Comparison of ENCODE assay signal across 1 mouse cellular context in the genomic region with DNA sequence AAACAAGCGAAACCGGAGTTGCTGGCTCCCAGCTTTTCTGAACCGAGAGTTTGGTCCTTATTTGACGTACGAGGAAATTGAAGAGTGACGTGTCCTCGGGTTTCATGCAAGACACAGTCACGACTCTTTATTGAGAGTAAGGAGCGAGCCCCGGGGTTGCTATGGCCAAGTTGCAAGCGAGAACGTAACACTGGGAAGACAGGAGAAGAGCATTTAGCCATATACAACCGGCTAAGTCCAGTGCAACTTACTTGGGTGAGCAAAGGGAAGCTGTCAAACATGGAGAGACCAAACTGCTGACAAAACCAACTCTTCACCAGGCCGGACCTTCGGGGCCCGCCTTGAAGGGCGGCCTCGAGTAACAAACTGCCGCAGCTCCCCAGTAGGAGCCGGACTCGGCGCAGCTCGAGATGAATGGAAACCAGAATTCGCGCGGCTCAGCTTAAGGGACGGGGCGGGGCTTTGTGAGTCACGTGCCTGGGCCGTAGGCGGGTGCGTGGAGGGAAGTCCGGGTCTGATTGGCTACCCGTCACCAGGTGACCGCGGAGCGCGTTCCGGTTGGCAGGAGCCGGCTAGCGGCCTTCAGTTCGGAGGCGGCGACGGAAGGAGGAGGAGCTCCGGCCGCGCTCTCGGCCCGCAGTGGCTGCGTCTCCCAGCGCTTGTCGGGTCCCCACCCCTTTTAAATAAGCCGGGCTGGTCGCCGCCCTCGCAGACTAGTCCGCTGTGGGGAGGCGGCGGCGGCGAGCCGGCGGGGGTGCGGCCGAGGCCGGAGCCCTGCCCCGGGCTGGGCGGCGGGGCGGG.
A peak's percentile ranks its signal among the peaks of the same experiment; 100 is the strongest.
TF ChIP-seq lines count a peak whose summit lies in the region.

A gene (plus strand): TSS at position 243 of the 801 bp plus-strand sequence.

TF ChIP-seq in myocyte, 11 proteins besides CTCF, POLR2A, EP300 and RAD21 (continued from another document):
- no peak for TF ChIP-seq MYOG (IDR thresholded peaks at IDR 0.05; ENCODE audit: control insufficient read depth in 1 of 3, insufficient read depth in 1 of 3, insufficient read length in 2 of 3, low read depth in 2 of 3)
- TF ChIP-seq REST (IDR thresholded peaks at IDR 0.05; ENCODE audit: insufficient read depth, insufficient read length), result no peak
- peak; percentile 75 for TF ChIP-seq POLR2AphosphoS2 (IDR thresholded peaks at IDR 0.05; ENCODE audit: insufficient read length, low read depth)
- TF ChIP-seq SRF (IDR thresholded peaks at IDR 0.05; ENCODE audit: control insufficient read depth, insufficient read length, low read depth), result peak; percentile 54
- no peak for TF ChIP-seq MAX (IDR thresholded peaks at IDR 0.05; ENCODE audit: low read depth)
- TF ChIP-seq CEBPB (IDR thresholded peaks at IDR 0.05; ENCODE audit: insufficient read depth, poor library complexity, severe bottlenecking), result no peak
TF ChIP-seq in myocyte: peak in this region for 4.
